Mouse (Mus musculus) C2C12 (cell line): ENCODE results near the gene Got2.

Experiments used
- CEBPB ChIP-seq: IDR thresholded peaks from one replicate; pipeline ENCODE4 v1.6.1; 2011; ENCODE audit warnings: low read depth, mild to moderate bottlenecking, control low read depth, moderate library complexity
- CTCF ChIP-seq: IDR thresholded peaks from one replicate; pipeline ENCODE4 v1.5.1; 2011; ENCODE audit not compliant: control insufficient read depth, insufficient read depth, insufficient read length
- FOSL1 ChIP-seq: IDR thresholded peaks from one replicate; pipeline ENCODE4 v1.8.0; 2011; ENCODE audit warnings: mild to moderate bottlenecking, low read length; ENCODE audit not compliant: poor library complexity, insufficient read depth, severe bottlenecking
- MAX ChIP-seq: IDR thresholded peaks from one replicate; pipeline ENCODE4 v1.6.1; 2011; ENCODE audit warnings: mild to moderate bottlenecking, control low read depth
- MYOD1 ChIP-seq: IDR thresholded peaks from one replicate; pipeline ENCODE4 v1.6.1; 2011; ENCODE audit warnings: low read depth; ENCODE audit not compliant: control insufficient read depth, insufficient read length
- MYOG ChIP-seq: IDR thresholded peaks from one replicate; pipeline ENCODE4 v1.6.1; 2011; ENCODE audit not compliant: control insufficient read depth, insufficient read length; ENCODE audit errors: extremely low read depth
- USF1 ChIP-seq: IDR thresholded peaks from one replicate; pipeline ENCODE4 v1.6.1; 2011; ENCODE audit warnings: low read depth, mild to moderate bottlenecking, control low read depth, moderate library complexity

DNA sequence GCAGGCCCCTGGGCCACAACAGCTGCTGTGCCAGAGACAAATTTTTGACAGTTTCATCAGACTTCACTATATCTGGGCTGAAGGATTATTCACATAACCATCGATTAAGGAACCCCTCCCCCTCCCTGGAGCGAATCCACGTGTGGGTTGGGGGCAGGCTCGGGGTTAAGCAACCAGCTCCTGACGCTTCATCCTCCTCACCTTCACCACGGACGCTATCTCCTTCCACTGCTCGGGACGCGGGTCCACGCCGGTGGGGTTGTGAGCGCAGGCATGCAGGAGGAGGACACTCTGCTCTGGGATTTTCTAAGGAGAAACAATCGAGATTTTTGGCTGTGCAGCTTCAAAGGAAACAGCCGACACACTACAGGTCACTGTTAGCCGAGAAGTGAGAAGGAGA lies 16.7 kb downstream of the Got2 start:
- TF ChIP-seq USF1 (no peak), CTCF (no peak), MAX (no peak), MYOG (no peak), MYOD1 (no peak), CEBPB (no peak), FOSL1 (no peak)
